Mouse (Mus musculus) midbrain, embryonic 10.5 days (tissue): ENCODE measurements at regions not wholly inside any gene's neighbourhood (a gene's known extent, or its start where the extent isn't known, plus 50 kb on each side); places are given as distances from the start of the nearest gene placed in this dataset.

ENCODE experiments used
- DNase-seq: peaks from one replicate; pipeline ENCODE4 v3.0.0-alpha.2; 2017; ENCODE audit warnings: low spot score
- H3K27ac ChIP-seq: fragments of 300-500 bp; sonication (generic); replicated peaks from 2 replicates; pipeline ENCODE4 v1.5.1; 2016; ENCODE audit warnings: mild to moderate bottlenecking
- H3K27me3 ChIP-seq: fragments of 300-500 bp; sonication (generic); 2 replicates; pipeline ENCODE4 v1.6.1; 2016; ENCODE audit warnings: low read depth, mild to moderate bottlenecking; ENCODE audit not compliant: poor library complexity, severe bottlenecking
- H3K36me3 ChIP-seq: fragments of 300-500 bp; sonication (generic); 2 replicates; pipeline ENCODE4 v1.6.1; 2016; ENCODE audit warnings: mild to moderate bottlenecking, moderate library complexity
- H3K4me1 ChIP-seq: fragments of 300-500 bp; sonication (generic); 2 replicates; pipeline ENCODE4 v1.6.1; 2016
- H3K4me3 ChIP-seq: fragments of 300-500 bp; sonication (generic); 2 replicates; pipeline ENCODE4 v1.5.1; 2016; ENCODE audit warnings: mild to moderate bottlenecking, moderate library complexity
- H3K9me3 ChIP-seq: fragments of 300-500 bp; sonication (generic); replicated peaks from 2 replicates; pipeline ENCODE4 v1.6.1; 2016; ENCODE audit warnings: mild to moderate bottlenecking
- WGBS: fragments of 180-500 bp; shearing (Covaris S2); methylation state at CpG from one replicate; pipeline ENCODE4 v1.1.7; 2016; 5-methylcytosine and 5-hydroxymethylcytosine counted together

DNA sequence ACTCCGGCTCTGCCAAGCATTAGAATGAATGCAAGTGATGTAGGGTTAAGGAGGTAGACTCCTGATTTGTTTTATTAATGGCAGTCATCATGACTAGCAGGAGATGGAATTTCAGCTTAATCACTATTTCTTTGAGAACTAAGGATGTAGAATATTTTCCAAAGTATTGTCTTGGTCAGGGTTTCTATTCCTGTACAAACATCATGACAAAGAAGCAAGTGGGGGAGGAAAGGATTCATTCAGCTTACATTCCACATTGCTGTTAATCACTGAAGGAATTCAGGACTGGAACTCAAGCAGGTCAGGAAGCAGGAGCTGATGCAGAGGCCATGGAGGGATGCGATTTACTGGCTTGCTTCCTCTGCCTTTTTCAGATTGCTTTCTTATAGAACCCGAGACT is 195.4 kb upstream of the Tmem72 start:
- H3K4me1 ChIP-seq = no peaks in the 10 kb centered on the region
- H3K27me3 ChIP-seq = no peaks in the 10 kb centered on the region
- DNase-seq = no peak
- H3K4me3 ChIP-seq = no peak overlapping the region
- 77% methylated on average over 3 of the region's 3 CpGs for WGBS
- no peaks in the 10 kb centered on the region for H3K36me3 ChIP-seq
- no peaks in the 10 kb centered on the region for H3K9me3 ChIP-seq
- no peak overlapping the region for H3K27ac ChIP-seq

DNA sequence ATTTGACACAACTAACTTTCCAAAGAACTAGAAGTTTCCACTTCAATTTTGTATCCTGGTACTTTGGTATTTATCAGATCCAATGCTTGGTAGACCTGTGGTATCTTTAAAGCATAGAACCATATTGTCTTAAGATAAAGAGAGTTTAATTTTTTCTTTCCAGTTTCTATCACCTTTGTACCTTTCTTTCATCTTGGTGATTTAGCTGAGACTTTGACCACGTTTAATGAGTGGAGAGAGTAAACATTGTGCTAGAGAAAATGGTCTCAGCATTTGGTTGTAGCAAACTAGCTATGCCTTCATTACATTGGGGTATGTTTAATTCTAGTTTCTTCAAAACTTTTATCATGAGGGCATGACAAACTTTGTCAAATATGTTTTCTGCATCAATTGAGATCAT is 197.4 kb upstream of the Tmem72 start:
- Histone ChIP-seq H3K27me3 (no peaks in the 10 kb centered on the region), H3K4me3 (no peak overlapping the region), H3K9me3 (no peaks in the 10 kb centered on the region), H3K36me3 (no peaks in the 10 kb centered on the region), H3K27ac (no peak overlapping the region), H3K4me1 (no peaks in the 10 kb centered on the region)
- WGBS = 76% methylated on average over 1 of the region's 1 CpGs
- no peak for DNase-seq

DNA sequence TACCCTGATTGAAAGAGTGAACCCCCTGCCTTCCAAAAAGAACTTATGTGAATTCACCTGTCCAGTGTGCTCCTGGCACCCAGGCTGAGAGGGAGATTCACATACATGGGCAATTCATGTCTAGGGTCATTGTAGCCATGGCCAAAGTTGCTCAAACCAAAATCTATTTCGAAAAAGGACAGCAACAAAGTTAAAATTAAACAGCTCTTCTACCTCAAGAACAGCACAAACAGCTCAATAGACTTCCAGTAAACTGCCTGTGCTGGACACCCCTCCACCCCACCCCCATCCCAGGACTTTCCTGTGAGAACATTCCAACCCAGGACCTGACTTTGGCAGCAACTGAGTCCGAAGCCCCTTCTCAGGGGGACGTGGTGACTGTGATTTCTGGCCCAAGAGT is 218.3 kb upstream of the Tmem72 start:
- WGBS = 86% methylated on average over 3 of the region's 3 CpGs
- Histone ChIP-seq H3K4me3 (no peak overlapping the region), H3K27me3 (no peaks in the 10 kb centered on the region), H3K4me1 (no peaks in the 10 kb centered on the region), H3K36me3 (no peaks in the 10 kb centered on the region), H3K9me3 (no peaks in the 10 kb centered on the region), H3K27ac (no peak overlapping the region)
- DNase-seq = no peak

DNA sequence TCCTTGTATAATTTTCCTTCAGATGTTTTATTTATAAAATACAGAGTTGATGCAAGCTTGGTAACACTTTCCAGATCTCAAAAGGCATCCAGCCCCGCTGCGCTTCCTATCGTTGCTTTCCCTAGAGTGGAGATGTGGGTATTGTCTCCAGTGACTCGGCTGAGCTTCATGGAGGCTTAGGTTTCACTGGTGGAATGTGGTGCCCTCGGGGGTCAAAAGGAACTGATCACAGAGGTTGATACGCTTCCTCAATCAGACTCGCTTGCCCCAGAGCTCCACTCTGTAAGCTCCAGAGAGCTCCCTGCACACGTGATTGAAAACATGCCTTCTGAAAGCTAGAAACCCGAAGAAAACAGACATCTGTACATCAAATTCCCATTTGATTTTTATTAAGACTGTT is 224.9 kb upstream of the Tmem72 start:
- Histone ChIP-seq H3K36me3 (no peaks in the 10 kb centered on the region), H3K4me3 (no peak overlapping the region), H3K27ac (no peak overlapping the region), H3K27me3 (no peaks in the 10 kb centered on the region), H3K4me1 (peaks cover 12% of the 10 kb centered on the region), H3K9me3 (no peaks in the 10 kb centered on the region)
- peak; percentile 12 for DNase-seq
- WGBS = 74% methylated on average over 9 of the region's 9 CpGs

DNA sequence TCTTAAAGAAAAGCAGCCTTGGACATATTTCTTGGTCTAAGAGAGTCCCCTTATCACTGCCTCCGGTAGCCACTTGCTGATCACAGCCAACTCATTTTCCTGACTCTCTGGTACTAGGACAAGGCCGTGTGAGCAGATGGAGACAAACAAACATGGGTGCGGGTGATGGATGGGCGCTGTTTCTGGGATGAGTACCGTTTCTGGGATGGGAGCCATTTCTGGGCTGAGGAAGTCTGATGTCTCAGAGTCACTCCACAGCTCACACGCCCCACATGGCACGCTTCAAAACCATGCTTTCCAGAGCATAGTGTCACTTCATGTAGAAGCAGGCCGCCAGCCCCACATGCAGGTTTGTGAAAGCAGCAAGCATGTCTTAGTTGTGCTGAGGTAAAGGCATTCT is 225.6 kb upstream of the Cxcl12 start:
- H3K9me3 ChIP-seq = no peaks in the 10 kb centered on the region
- H3K4me1 ChIP-seq = peaks cover 20% of the 10 kb centered on the region
- no peak overlapping the region for H3K4me3 ChIP-seq
- 96% methylated on average over 8 of the region's 8 CpGs for WGBS
- H3K27me3 ChIP-seq = no peaks in the 10 kb centered on the region
- no peak overlapping the region for H3K27ac ChIP-seq
- no peaks in the 10 kb centered on the region for H3K36me3 ChIP-seq
- no peak for DNase-seq

DNA sequence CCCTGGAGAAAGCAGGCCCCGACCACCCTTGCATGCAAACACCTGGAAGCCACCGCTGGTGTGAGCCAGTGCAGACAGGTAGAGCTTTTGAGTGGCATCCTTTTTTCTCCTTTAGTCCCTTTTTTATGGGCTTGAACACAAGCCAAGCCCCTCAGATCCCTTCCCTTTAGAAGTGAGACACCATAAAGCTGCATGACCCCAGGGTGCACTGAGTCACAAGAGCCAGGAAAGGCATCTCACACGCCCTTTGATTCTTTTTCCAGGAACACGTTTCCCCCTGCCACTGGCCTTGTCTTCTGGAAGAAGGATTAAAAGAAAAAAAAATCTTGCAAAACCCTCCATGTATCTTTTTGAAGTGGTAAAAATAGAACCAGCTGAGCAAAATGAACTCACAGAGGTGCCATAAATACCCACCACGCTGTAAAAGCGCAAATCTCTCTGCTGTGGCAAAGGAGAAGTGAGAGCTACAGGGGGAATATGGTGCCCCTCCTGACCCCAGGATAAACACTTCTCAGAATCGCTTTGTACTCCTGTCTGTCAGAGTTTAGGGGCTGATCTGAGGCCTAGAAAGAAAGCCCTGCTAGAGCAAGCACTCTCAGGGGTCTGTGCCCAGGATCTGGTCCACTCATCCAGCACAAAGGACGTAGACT is 222.1 kb upstream of the Cxcl12 start:
- H3K4me3 ChIP-seq = no peak overlapping the region
- no peaks in the 10 kb centered on the region for H3K27me3 ChIP-seq
- no peaks in the 10 kb centered on the region for H3K9me3 ChIP-seq
- H3K36me3 ChIP-seq = no peaks in the 10 kb centered on the region
- H3K4me1 ChIP-seq = peaks cover 20% of the 10 kb centered on the region
- WGBS = 22% methylated on average over 8 of the region's 8 CpGs
- peak overlapping the region; percentile 33; the same call in 1 of the 2 replicates for H3K27ac ChIP-seq
- peak; percentile 42 for DNase-seq

DNA sequence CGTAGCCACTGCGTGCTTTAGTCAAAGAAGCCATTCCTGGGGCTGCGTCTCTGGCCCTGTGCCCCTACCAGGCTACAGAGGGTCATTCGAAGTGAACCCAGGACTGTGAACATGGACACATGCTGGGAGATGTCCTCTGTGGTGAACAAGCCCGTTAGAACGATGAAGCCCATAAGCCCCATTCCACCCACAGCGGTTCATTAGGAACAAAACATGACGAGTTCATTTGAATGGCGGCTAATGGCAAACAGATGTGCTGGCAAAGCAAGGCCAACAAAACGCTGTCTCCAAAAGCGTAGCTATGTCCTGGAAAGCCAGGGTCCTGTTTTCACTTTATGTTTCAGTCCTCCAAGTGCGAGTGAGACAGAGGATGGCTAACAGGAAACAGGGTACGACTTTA is 208.7 kb upstream of the Cxcl12 start:
- Histone ChIP-seq H3K27ac (0 out of 2 replicates have a peak overlapping the region, but pooled peaks have one; percentile 17), H3K9me3 (no peaks in the 10 kb centered on the region)
- DNase-seq = no peak

DNA sequence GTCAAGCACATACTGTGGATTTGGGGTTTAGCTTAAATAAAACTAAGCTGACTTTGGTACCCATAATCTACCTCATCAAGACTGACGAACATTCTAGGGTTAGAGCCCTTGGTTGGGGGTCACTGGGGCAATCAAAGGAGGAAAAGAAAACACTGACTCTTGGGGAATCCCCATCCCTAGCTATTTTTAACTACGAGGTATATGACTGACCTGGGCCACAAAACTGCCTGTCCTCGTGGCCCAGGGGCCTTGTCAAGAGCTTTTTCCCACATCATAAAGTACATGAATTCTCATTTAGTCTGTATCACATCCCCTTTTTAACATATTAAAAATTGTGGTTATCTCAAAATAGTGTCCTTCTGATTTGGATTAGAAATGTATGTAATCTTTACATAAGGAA is 207.7 kb upstream of the Cxcl12 start:
- WGBS = 66% methylated on average over 3 of the region's 3 CpGs
- H3K4me1 ChIP-seq = 0 out of 2 replicates have a peak, but pooled peaks cover 6% of the 10 kb centered on the region
- H3K27ac ChIP-seq = no peak overlapping the region
- no peak for DNase-seq
- no peaks in the 10 kb centered on the region for H3K9me3 ChIP-seq
- H3K4me3 ChIP-seq = no peak overlapping the region
- H3K27me3 ChIP-seq = no peaks in the 10 kb centered on the region
- no peaks in the 10 kb centered on the region for H3K36me3 ChIP-seq

More for the DNA sequence above, 208.7 kb upstream of the Cxcl12 start:
- Histone ChIP-seq H3K4me3 (no peak overlapping the region), H3K4me1 (0 out of 2 replicates have a peak, but pooled peaks cover 6% of the 10 kb centered on the region), H3K36me3 (no peaks in the 10 kb centered on the region), H3K27me3 (no peaks in the 10 kb centered on the region)
- WGBS = 76% methylated on average over 13 of the region's 13 CpGs

DNA sequence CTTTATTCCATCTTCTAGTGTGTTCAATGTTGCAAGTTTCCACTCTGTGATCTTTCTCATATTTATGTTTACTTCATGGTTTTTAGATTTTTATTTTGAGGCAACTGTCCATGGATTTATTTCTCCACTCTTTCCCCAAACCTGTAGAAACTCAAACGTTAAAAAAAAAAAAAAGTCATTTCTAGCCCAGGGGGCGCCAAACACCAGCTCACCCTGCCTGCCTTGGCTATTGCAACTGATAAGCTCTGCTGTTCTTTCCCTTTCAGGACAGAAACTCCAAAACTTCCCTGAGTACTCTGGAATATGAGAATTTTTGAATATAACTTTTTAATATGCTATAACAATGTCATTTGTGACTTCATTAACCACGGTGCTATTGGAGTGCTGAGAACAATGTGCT is 201.9 kb upstream of the Cxcl12 start:
- Histone ChIP-seq H3K36me3 (no peaks in the 10 kb centered on the region), H3K27ac (no peak overlapping the region), H3K27me3 (no peaks in the 10 kb centered on the region), H3K4me1 (0 out of 2 replicates have a peak, but pooled peaks cover 6% of the 10 kb centered on the region), H3K4me3 (no peak overlapping the region), H3K9me3 (no peaks in the 10 kb centered on the region)
- no peak for DNase-seq
- WGBS = 27% methylated on average over 3 of the region's 3 CpGs

DNA sequence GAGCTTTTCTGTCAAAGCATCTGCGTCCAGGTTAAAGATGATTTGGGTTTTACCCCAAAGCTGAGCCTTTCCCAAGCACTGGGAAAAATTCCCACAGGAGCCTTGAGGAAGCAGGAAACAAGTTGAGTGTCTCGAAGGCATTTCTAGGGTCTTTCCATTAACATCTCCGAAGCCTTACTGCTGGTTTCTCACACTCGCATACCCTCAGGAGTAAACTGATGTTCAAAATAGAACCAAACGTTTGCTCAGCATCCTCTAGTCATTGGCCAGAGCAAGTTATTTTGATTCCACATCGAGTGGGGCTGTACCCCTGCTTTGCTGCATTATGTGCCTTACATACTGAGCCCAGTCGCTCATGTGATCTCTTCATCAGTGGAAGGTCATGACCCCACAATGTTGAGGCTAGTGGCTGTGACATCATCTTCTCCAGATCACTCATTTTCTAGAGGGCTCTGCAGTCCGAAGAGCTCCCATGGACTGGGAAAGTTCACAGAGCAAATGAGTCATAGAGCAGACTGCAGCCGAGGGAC is 198.9 kb upstream of the Cxcl12 start:
- Histone ChIP-seq H3K27me3 (no peaks in the 10 kb centered on the region), H3K4me3 (no peak overlapping the region), H3K9me3 (no peaks in the 10 kb centered on the region), H3K27ac (no peak overlapping the region), H3K4me1 (no peaks in the 10 kb centered on the region), H3K36me3 (no peaks in the 10 kb centered on the region)
- WGBS = 78% methylated on average over 9 of the region's 9 CpGs
- DNase-seq = no peak

DNA sequence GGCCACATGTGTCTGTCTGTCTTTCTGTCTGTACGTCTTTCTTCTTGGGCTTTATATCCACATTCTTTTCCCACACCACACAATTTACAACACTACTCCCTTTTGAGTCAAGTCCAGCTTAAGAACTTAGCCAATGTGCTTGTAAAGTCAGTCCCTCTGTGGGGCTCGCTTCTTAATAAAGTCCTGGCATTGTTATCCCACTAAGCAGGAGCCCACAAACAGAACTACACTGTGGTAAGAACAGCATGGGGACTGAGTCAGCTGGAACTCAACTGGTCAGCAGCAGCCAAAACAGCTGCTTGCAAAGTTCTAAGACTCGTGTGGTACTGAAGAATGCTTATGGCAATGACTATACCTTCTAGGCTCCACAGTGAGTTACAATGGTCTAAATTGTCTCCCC is 193.5 kb upstream of the Cxcl12 start:
- Histone ChIP-seq H3K9me3 (no peaks in the 10 kb centered on the region), H3K27me3 (no peaks in the 10 kb centered on the region), H3K4me3 (no peak overlapping the region), H3K36me3 (no peaks in the 10 kb centered on the region), H3K4me1 (peaks cover 1% of the 10 kb centered on the region; the same call in 1 of the 2 replicates), H3K27ac (no peak overlapping the region)
- 85% methylated on average over 3 of the region's 3 CpGs for WGBS
- no peak for DNase-seq

DNA sequence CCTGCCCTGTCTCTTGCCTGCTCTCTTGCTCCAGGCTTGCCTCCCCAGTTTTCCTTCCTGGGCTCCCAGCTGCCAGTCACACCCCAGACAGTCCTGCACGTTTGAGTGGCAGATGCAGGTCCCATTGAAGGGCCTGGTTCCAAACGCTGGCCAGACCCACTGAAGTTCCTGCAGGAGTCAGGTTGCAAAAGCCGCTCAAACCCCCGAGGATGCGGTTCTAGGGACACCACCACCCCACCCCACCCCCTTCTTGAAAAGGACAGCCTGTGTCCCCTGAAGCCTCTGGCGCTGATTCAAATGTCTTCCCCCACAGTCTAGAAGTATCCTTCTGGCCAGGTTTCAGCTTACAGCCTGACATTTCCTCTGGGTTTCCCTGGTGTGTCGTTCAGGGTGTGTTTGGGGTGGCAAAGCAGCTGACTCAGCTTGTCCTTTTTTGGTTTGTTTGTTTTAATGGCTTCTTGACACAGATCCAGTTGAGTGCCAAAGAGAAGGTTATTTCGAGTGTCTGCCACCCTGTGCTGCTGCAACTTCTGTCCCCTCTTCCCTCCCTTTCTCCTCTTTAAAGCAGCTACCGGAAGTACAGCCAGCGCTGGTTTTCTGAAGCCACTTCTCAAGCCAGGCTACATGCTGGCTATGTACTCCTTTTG is 187.9 kb upstream of the Cxcl12 start:
- H3K27ac ChIP-seq = peak overlapping the region; percentile 57; the same call in 1 of the 2 replicates
- no peaks in the 10 kb centered on the region for H3K36me3 ChIP-seq
- no peaks in the 10 kb centered on the region for H3K9me3 ChIP-seq
- DNase-seq = peak; percentile 44
- no peaks in the 10 kb centered on the region for H3K27me3 ChIP-seq
- peaks cover 16% of the 10 kb centered on the region for H3K4me1 ChIP-seq
- H3K4me3 ChIP-seq = no peak overlapping the region
- 10% methylated on average over 10 of the region's 10 CpGs for WGBS

DNA sequence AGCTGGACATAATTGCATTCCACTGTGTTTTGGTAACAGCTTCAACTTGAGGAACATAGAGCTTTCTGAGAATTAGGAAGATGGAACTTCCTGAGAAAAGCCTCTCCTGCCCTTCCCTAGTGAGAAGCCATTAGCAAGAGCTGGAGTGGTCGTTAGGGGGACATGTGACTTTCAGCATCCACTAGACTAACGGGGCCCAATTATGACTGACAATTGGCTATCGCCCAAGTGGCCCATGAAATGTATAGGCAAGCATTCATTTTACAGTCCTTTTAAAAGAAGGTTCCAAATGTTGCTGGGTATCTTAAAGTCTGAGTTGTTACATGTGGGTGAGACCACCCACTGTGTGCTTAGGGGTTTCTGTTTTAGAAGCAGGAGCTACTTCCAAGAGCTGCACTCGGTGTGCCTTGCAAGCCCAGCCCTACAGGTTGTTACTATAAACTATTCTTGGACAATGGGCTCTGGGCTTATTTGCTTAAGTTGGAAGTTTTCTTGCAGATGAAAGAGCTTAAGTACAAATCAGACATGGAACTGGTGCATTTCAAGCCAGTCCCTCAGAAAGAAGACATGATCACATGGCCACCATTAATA is 183.1 kb upstream of the Cxcl12 start:
- 85% methylated on average over 4 of the region's 4 CpGs for WGBS
- Histone ChIP-seq H3K4me1 (peaks cover 30% of the 10 kb centered on the region), H3K27ac (no peak overlapping the region), H3K27me3 (no peaks in the 10 kb centered on the region), H3K36me3 (no peaks in the 10 kb centered on the region), H3K4me3 (no peak overlapping the region), H3K9me3 (no peaks in the 10 kb centered on the region)
- DNase-seq = no peak
